Comparison of ENCODE assay signal across 31 mouse cellular contexts in genomic region chr13:103302077-103302476, GRCm38 (mm10).
"Had no signal": no experiment of that assay in that cellular context is flagged by ENCODE, and none has a peak within 500 bp of the region (broad histone marks: within the 10 kb centered on the region; RNA-seq: fewer than 3 reads in every experiment).

No protein-coding gene starts in this region.

- ATAC-seq: liver, embryonic 12.5 days; liver, postnatal 0 days; lung, postnatal 0 days; midbrain, embryonic 13.5 days; midbrain, embryonic 15.5 days; midbrain, embryonic 16.5 days had no signal

- H3K4me1 ChIP-seq: liver, embryonic 12.5 days; liver, embryonic 13.5 days; liver, embryonic 15.5 days; lung, embryonic 15.5 days; midbrain, embryonic 12.5 days; midbrain, embryonic 13.5 days; neural tube, embryonic 12.5 days had no signal

- H3K4me2 ChIP-seq: limb, embryonic 12.5 days; limb, embryonic 13.5 days; limb, embryonic 15.5 days; liver, embryonic 11.5 days; liver, embryonic 12.5 days; liver, embryonic 13.5 days; liver, embryonic 15.5 days; lung, embryonic 14.5 days; lung, embryonic 15.5 days; midbrain, embryonic 11.5 days; midbrain, embryonic 12.5 days; midbrain, embryonic 13.5 days; midbrain, embryonic 15.5 days; neural tube, embryonic 12.5 days had no signal

- H3K9me3 ChIP-seq: limb, embryonic 12.5 days; limb, embryonic 13.5 days; limb, embryonic 15.5 days; liver, embryonic 12.5 days; liver, embryonic 13.5 days; liver, embryonic 15.5 days; lung, embryonic 15.5 days; megakaryocyte, embryonic 14.5 days; midbrain, embryonic 10.5 days; midbrain, embryonic 12.5 days; midbrain, embryonic 13.5 days; midbrain, embryonic 15.5 days; neural tube, embryonic 12.5 days had no signal

- H3K36me3 ChIP-seq: limb, embryonic 12.5 days; limb, embryonic 13.5 days; limb, embryonic 15.5 days; liver, embryonic 12.5 days; liver, embryonic 13.5 days; liver, embryonic 15.5 days; lung, embryonic 15.5 days; midbrain, embryonic 10.5 days; midbrain, embryonic 12.5 days; midbrain, embryonic 13.5 days; midbrain, embryonic 15.5 days; neural tube, embryonic 12.5 days had no signal

- H3K4me3 ChIP-seq: limb, embryonic 12.5 days; limb, embryonic 13.5 days; limb, embryonic 15.5 days; liver, embryonic 12.5 days; liver, embryonic 13.5 days; liver, embryonic 15.5 days; lung, embryonic 15.5 days; megakaryocyte, embryonic 14.5 days; midbrain, embryonic 10.5 days; midbrain, embryonic 12.5 days; midbrain, embryonic 13.5 days; midbrain, embryonic 15.5 days; myocyte; neural tube, embryonic 12.5 days had no signal

- H3K27me3 ChIP-seq: limb, embryonic 12.5 days; limb, embryonic 13.5 days; limb, embryonic 15.5 days; liver, embryonic 12.5 days; liver, embryonic 13.5 days; liver, embryonic 15.5 days; lung, embryonic 15.5 days; midbrain, embryonic 12.5 days; midbrain, embryonic 13.5 days; midbrain, embryonic 15.5 days; neural tube, embryonic 12.5 days had no signal

- DNase-seq: left cerebral cortex, postnatal 4 days; liver; liver, embryonic 13.5 days; liver, postnatal 0 days; lung, adult 18-20 months; lung, adult 2 months; lung, embryonic 14.5 days; lung, postnatal 10 days; lung, postnatal 14 days; lung, postnatal 36 days; lung, postnatal 4 days; midbrain, embryonic 14.5 days had no signal

- H3K27ac ChIP-seq: limb, embryonic 12.5 days; limb, embryonic 13.5 days; limb, embryonic 15.5 days; liver, embryonic 12.5 days; liver, embryonic 13.5 days; liver, embryonic 14.5 days; liver, embryonic 15.5 days; lung, embryonic 15.5 days; macrophage; midbrain, embryonic 10.5 days; midbrain, embryonic 12.5 days; midbrain, embryonic 13.5 days; midbrain, embryonic 15.5 days; neural tube, embryonic 12.5 days had no signal

- H3K9ac ChIP-seq: limb, embryonic 12.5 days; limb, embryonic 13.5 days; limb, embryonic 15.5 days; liver, embryonic 12.5 days; liver, embryonic 13.5 days; liver, embryonic 14.5 days; liver, embryonic 15.5 days; liver, postnatal 0 days; lung, embryonic 14.5 days; lung, embryonic 15.5 days; midbrain, embryonic 12.5 days; midbrain, embryonic 13.5 days; midbrain, embryonic 15.5 days; neural tube, embryonic 12.5 days had no signal
